Mouse (Mus musculus) neutrophil, adult 5-6 weeks (primary cell): ENCODE results near the gene Rap1a. TPM values are rescaled to one million over a fixed set of nuclear protein-coding genes. Genes with fewer than 3 reads are reported as not detected.

Experiments used
- ATAC-seq: fragments of 151-379, 151-347 bp; 2 replicates; pipeline ENCODE4 v1.8.0; 2017; ENCODE audit warnings: mild to moderate bottlenecking, moderate TSS enrichment; ENCODE audit not compliant: insufficient number of reproducible peaks, poor library complexity, low FRiP score, severe bottlenecking; ENCODE audit errors: extremely low read depth
- total RNA-seq: library from RNA; stranded (forward); fragments of 200-1000 nt; gene quantifications from 2 replicates; pipeline ENCODE4 v1.2.3, GENCODE M21; 2017

Gene Rap1a
- total RNA-seq, 1 experiment from 2014 or later, result 146 TPM

DNA sequence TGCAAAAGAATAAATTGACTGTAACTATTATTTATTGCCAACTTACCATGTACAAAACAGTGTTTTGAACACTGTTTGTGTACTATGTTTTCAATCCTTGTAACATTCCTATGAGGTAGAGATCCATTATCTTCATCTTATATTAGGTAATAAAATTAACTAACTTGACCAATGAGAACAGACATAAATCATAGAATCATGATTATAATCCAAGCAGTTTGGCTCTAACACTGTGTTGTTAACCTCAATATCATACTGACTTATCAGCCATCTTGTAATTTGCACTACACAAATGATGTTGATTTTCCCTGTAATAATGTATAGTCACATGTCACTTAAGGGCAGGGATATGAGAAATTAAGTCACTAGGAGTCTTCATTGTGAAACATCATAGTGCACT, 26.6 kb downstream of the Rap1a start:
- ATAC-seq, result no peak

DNA sequence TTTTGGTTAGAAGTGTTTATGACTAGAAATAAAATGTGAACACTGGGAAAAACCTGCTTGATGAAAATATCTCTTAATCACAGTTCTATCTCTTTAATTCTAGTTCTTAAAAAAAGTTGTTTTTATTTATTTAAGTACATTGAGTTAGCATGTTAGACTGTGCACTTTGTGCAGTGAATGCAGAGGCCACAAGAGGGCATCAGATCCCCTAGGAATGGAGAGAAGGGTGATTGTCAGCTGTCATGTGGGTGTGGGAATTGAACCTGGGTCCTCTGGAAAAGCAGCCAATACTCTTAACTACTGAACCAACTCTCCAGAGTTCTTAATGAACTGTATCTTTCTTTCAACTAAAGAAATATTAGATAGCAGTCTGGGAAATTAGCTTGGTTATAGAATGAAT, 29.6 kb downstream of the Rap1a start:
- ATAC-seq, result peak; percentile 58; the same call in 1 of the 2 replicates

DNA sequence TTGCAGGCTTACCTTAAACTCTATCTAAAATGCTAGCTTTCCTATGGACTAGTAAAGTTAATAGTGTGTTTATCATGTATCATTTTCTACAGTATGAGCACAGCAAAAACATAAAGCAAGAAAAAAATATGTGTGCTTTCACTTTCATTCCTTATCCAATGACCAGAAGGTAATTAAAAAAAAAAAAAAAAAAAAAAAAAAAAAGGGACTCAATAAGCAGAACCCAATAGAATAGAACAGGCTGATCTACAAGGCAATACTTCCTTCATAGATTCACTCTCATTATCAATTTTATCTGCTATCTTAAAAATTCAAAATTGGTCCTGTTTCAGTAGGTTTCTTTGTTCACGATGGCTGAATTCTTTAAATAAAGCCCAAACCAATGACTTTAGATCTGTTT, 30.3 kb downstream of the Rap1a start:
- ATAC-seq, result no peak

DNA sequence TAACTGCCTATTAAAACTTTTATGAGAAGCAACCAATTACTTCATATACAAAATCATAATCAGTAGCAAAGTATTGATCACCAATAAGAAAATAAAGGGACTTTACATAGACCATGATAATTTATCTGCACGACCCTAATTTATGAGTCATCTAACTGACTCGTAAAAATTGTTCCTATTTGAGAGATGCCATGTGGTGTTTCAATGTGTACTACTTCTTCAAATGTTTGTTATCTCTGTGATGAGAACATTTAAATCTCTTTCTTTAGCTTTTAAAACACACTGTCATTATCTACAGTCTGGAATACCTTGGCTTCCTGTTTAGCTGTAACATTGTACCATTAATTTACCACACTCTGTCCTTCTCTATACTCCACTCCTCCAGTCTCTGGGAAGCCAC, 31.8 kb downstream of the Rap1a start:
- no peak for ATAC-seq

DNA sequence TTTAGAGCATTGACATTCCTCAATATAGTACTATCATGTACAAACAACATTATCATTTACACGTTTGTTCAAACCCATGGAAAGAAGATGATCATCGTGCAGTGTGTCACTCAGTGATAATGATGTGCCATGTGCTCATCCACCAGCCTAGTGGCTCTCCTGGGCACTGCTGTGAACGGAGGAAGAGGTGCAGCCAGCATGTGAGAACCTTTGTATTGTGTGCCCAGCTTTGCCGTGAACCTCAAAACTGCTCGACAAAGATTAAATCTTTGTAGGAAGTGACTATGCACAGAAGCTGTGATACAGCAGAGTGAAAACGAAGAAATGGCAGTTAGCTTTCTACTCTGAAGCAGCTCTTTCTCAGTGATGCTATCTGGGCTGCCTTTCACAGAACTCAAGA, 32.6 kb downstream of the Rap1a start:
- ATAC-seq, result peak; percentile 61; the same call in 1 of the 2 replicates

DNA sequence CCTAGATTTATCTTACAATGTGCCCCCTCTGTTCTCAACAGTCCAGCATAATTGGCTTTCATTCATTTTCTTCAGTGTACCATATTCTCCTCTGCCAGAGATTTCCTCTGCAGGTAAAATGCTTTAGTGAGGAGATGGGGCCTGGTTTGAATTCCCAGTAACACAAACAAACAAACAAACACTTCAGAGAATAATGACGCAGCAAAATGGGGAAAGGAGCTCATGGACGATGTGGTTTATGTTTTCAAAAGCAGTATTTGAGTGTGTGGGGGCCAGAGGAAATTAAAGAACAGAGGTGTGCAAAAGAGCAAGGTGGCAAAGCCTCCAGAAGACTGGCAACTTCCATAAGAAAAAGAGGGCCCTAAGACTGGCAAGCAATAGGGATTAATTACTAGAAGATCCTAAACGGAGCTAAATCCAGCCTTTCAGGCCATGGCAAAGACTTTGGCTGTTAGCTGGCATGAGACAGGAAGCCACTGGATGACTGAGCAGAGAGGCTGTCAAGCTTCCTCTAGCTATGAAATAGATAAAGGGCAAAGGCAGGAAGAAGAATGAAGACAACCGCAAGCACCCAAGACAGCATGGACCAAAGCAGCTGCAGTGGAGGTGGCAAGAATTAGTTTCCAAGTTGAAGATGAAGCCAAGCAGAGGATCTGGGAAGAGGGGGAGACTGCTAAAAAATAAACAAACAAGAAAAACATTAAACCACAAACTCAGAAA, 37.8 kb downstream of the Rap1a start:
- ATAC-seq, result peak; percentile 61

DNA sequence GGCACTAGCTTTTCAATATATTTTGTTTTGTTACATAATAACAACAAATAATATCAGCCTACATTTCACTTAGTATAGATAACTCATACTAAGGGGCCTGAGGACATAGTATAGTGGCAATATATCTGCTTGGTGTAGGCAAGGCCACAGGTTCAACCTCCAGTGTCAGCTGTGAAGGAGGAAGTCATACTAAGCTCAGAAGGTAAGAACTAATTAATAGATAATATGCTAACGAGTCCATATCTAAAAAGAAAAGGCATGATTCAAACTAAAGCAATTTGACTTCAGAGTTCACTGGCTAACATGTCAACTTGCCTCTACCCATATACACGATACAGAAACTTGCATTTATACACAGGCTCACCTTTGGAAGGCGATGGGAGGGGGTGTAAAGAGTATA, 41.1 kb downstream of the Rap1a start:
- ATAC-seq, result no peak

DNA sequence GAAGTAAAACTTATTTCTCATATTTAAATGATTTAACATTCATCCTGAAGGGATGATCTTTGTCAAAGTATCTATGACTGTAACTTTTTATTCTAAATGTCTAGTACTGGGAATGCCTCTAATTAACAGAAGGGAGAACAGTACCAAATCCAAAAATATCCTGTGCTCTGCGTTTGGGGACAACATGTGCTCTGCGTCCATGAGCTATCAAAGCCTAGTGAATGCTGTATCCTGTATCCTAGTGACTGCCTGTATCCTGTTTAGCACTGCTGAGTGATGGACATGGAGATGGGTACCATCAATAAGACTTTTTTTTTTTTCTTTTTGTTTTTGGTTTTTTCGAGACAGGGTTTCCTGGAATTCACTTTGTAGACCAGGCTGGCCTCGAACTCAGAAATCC, 42.5 kb downstream of the Rap1a start:
- no peak for ATAC-seq

DNA sequence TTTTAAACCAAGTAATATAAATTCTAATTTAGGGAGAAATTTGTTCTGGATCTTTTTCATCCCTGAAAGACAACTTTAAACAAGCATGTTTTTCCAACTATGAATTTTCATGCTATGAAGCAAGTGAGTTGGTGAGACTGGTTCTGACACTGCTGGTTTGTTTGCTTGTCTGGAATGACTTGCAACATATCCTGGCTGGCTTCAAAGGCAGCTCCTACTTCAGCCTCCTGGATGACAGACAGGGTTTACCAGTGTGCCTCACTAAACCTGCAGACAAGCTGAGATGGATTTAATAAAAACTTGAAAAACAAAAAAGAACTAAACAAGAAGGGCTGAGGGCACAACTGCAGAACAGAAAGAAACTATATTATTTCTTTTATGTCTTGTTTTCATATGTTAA, 43.0 kb downstream of the Rap1a start:
- ATAC-seq, result no peak

DNA sequence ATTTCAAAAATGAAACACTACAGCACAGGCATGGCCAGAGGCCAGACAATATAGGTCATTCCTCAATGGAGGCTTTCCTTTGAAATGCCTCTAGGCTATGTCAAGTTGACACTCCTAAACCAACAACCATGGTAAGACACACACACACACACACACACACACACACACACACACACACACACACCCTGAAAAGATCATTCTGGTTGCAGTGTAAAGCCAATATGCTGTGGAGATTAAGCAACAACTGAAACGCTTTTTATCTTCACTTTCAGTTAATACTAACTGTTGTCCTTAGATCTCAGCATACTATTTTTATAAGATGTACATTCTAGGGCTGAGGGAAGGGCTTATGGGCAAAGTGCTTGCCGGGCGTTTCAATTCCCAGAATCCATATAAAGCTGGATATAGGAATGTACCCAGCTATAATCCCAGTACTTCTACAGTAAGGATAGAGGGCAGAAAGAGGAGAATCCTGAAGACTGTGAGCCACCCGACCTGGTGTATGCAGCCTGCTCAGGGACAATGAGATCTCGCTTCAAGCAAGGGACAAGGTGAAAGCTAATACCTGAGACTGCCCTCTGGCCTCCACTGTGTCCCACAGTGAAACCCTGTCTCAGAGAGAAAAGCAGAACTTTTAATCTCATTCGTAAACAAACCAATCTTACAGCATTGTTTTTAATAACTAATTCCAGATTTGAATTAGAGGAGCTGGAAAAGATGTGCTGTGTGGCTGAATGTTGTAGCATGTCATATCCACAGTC, 43.6 kb downstream of the Rap1a start:
- no peak for ATAC-seq

DNA sequence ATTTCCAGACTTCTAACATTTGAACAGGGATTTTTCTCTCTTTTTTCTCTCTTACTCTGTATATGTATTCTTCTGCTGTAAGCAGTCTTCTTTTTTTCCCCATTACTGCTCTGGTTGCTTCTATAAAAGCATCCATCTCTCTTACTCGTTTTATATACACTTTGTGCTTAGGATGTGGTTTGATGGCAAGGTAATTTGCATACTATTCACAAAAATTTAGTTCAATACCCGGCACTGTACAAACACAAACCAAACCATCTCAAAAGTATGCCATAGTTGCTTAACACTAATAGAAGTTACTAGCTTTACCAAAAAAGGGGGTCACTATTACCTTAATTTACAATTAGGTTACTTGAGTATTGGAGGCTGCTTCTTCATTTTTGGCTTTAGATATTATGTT, 44.6 kb downstream of the Rap1a start:
- no peak for ATAC-seq

DNA sequence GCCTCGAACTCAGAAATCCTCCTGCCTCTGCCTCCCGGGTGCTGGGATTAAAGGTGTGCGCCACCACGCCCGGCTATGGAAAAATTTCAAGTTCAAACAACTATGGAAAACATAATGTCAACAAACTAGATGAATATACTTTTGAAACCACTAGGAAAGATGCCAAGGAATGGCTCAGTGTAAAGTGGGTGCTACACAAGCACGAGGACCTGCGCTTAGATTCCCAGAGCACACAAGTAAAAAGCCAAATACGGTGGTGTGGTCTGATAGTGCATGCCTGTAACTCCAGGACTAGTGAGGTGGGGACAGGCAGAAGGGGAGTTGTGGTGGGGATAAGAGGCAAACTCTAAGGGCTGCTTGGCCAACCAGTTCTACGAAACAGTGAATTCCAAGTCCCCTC, 46.0 kb downstream of the Rap1a start:
- ATAC-seq, result no peak

DNA sequence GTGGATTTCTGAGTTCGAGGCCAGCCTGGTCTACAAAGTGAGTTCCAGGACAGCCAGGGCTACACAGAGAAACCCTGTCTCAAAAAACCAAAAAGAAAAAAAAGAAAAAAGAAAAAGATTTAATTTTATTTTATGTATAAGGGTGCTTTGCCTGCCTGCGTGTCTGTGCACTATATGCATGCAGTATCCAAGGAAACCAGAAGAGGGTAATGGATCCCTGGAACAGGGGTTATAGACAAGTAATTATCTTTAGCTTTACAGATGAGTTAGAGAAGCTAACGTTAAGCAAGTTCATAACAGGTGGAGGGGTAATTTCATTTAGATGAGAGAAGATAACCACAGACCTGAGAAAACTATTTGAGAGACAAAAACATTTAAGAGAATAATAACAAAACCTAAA, 47.0 kb downstream of the Rap1a start:
- no peak for ATAC-seq

DNA sequence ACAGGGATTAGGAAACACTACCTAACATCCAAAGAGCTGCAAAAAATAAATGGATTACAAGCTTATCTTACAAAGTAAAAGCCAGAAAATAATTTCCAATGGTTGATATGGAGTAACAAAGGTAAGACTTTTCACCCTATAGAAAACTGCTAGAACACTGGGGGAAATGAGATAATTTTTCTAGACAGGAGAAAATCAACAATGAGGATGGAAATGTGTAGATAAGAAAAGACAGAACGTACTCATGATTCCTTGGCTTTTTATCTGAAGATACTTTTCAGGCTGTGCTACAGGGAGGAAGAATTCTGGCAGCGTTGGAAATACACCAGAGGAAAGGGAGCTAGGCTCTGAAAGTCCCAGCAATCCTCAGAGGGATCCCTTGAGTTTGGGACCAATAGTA, 50.3 kb downstream of the Rap1a start:
- ATAC-seq, result no peak

DNA sequence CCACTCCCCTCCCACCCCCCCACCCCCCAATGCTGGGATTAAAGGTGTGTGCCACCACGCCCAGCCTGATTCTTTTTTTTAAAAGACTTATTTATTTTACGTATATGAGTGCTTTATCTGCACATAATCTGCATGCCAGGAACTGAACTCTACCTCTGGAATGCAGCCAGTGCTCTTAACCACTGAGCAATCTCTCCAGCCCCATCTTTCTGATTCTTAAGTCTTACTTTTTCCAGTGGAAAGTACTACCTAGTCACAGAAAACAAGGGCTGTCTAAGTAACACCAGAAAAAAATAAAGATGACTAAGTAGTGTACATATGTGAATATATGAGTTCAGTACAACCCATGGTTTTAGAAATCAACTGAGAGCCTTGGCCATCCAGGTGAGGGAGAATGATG, 54.6 kb downstream of the Rap1a start:
- ATAC-seq, result no peak

DNA sequence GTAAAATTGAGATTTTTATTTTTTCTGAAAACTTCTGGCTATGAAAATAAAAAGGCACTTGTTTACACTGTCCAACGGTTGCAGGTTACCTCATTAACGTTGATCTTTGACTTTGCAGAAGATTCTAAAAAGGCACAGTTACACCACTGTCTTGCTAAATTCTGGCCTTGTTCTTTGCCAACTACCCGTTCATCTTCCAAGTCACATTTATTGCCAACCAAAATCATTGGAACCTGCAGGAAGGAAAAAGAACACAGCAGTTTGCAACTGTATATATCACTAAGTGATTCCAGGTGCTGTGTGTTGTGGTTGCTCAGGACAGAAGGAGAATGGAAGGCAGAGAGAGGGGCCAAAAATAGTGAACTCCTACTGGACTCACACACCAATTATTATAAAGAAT, 63.5 kb downstream of the Rap1a start:
- no peak for ATAC-seq

DNA sequence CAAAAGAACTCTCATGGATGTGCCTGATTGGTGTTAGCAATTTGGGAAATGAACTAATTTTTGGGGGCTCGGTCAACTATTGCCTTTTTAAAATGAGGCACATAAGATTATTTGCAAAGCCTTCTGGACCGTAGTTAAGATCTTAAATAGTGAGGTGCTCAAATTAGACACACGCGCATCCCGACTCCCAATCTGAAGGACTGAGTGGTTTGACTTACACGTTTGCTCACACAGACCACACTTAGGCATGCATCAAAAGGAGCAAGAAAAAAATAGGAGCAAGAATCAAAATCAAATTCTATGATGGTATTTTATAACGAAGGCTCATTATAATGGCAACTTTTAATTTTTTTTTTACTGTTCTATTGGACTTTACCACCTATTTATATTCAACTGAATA, 64.1 kb downstream of the Rap1a start:
- ATAC-seq, result no peak

DNA sequence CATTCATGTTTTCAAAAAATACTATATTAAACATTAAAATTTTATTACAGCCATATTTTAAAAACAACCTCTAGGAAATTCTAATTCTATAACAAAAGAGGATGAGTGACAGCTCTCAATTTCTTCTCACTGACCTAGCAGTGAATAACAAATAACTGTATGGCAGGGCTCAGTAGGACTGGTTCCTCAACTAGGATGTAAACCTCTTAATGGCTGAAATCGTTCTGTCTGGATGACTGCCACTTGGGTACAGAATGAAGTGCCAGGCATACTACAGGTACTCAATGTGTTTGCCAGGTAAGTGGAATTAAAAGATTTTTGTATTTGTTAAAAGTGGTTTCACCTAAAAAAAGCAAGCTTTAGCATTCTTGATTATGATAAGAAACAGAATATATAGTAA, 65.0 kb downstream of the Rap1a start:
- ATAC-seq, result no peak

DNA sequence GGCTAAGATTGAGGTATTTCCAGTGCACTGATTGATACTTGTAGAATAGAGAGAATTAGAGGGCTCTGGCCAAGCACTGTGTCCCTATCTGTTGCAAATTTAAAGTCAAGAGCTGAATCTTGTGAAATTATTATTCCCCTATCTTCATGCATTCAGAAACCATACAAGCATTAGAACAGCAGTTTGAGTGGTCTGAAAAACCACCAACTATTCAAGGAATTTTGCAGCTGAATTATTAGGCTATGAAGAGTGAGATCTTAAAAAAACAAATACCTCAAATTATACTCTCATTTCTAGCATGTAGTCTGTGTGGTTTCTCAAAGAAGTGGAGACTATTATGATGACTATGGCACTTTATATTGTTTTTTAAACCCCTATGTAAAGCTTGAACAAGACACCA, 65.9 kb downstream of the Rap1a start:
- ATAC-seq, result no peak

DNA sequence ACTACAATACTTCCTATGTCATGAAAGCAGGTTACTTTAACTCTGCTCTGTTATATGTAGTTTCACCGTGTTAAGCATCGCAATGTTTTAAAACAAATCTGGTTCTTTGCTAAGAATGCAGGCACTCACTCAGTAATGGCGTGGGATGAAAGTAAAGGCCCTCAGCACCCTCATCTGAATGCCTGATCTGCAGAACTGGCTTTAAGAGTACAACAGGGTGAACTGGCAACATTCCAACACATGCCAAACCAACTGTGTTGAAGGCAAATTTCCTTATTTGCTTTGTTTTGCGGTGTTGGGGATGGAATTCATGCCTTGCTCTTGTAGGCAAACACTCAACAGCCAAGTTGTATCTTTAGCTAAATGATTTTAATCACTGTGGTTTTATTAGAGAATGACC, 67.6 kb downstream of the Rap1a start:
- no peak for ATAC-seq

DNA sequence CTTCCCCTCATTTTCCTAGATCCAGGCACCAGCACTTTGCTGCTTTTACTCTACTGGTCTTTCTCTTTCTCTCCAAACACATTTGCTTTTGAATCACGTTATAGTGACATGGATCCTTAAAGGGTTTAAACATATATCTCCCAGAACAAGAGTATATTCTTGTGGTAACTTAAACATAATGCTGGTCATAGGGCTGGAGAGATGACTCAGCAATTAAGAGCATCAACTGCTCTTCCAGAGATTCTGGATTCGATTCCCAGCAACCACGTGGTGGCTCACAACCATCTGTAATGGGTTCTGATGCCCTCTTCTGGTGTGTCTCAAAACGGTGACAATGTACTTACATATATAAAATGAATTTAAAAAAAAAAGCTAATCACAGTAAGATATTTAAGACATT, 68.8 kb downstream of the Rap1a start:
- ATAC-seq, result no peak
